Mouse (Mus musculus) brown adipose tissue, adult 24 weeks (tissue): ENCODE results near the gene Hsd11b2. TPM values are rescaled to one million over a fixed set of nuclear protein-coding genes. Genes with fewer than 3 reads are reported as not detected.
"Not testable (repeated sequence)": the region's sequence is repeated elsewhere in the genome, so short reads cannot be mapped to it uniquely, and the experiment has no call there.

ENCODE experiments used
- H3K27ac ChIP-seq: fragments of 200-500 bp; replicated peaks from 2 replicates; pipeline ENCODE4 v1.5.1; 2012; ENCODE audit warnings: low read depth, mild to moderate bottlenecking, low read length
- H3K4me1 ChIP-seq: fragments of 200-500 bp; 2 replicates; pipeline ENCODE4 v1.6.1; 2012; ENCODE audit warnings: low read length, mixed read lengths; ENCODE audit not compliant: control insufficient read depth, insufficient read depth, insufficient read length
- H3K4me3 ChIP-seq: fragments of 200-500 bp; 2 replicates; pipeline ENCODE4 v1.5.1; 2012; ENCODE audit warnings: low read depth, mild to moderate bottlenecking, low read length, moderate library complexity; ENCODE audit not compliant: insufficient read depth
- polyA plus RNA-seq: library from polyadenylated mRNA; stranded (reverse); fragments of >200 nt; gene quantifications from 2 replicates; pipeline ENCODE4 v1.2.4, GENCODE M21; 2012; ENCODE audit not compliant: missing spikeins, insufficient read depth, insufficient read length

Gene Hsd11b2
- polyA plus RNA-seq, 1 experiment = not detected

GRCm38 (mm10) chr8:105549506-105549905, 31.0 kb downstream of the Hsd11b2 start:
- no peak overlapping the region for H3K4me3 ChIP-seq
- H3K27ac ChIP-seq = no peak overlapping the region
- H3K4me1 ChIP-seq = peaks cover 39% of the 10 kb centered on the region

GRCm38 (mm10) chr8:105550083-105550482, 31.5 kb downstream of the Hsd11b2 start:
- Histone ChIP-seq H3K4me3 (no peak overlapping the region), H3K27ac (no peak overlapping the region), H3K4me1 (peaks cover 33% of the 10 kb centered on the region)

- no peak overlapping the region for H3K4me3 ChIP-seq
- H3K4me1 ChIP-seq = peaks cover 15% of the 10 kb centered on the region
- 0 out of 2 replicates have a peak overlapping the region, but pooled peaks have one; percentile 13 for H3K27ac ChIP-seq
Observed at GRCm38 (mm10) chr8:105552032-105552431, 33.5 kb downstream of the Hsd11b2 start.

- Histone ChIP-seq H3K27ac (peak overlapping the region; percentile 53; the same call in 1 of the 2 replicates), H3K4me1 (peaks cover 14% of the 10 kb centered on the region), H3K4me3 (no peak overlapping the region)
Observed at GRCm38 (mm10) chr8:105552824-105553223, 34.3 kb downstream of the Hsd11b2 start.

- H3K4me1 ChIP-seq = peaks cover 14% of the 10 kb centered on the region
- H3K4me3 ChIP-seq = no peak overlapping the region
- H3K27ac ChIP-seq = no peak overlapping the region
Observed at GRCm38 (mm10) chr8:105554087-105554486, 35.5 kb downstream of the Hsd11b2 start.

- H3K4me1 ChIP-seq = peaks cover 8% of the 10 kb centered on the region
- no peak overlapping the region for H3K27ac ChIP-seq
- H3K4me3 ChIP-seq = no peak overlapping the region
Observed at GRCm38 (mm10) chr8:105555230-105555629, 36.7 kb downstream of the Hsd11b2 start.

GRCm38 (mm10) chr8:105562863-105563262, 44.3 kb downstream of the Hsd11b2 start:
- no peak overlapping the region for H3K27ac ChIP-seq
- no peak overlapping the region for H3K4me3 ChIP-seq
- peaks cover 5% of the 10 kb centered on the region for H3K4me1 ChIP-seq

GRCm38 (mm10) chr8:105563871-105564270, 45.3 kb downstream of the Hsd11b2 start:
- Histone ChIP-seq H3K27ac (no peak overlapping the region), H3K4me3 (no peak overlapping the region), H3K4me1 (peaks cover 5% of the 10 kb centered on the region)

GRCm38 (mm10) chr8:105564573-105565229, 46.1 kb downstream of the Hsd11b2 start:
- peak overlapping the region; percentile 66 for H3K27ac ChIP-seq
- H3K4me3 ChIP-seq = peak overlapping the region; percentile 77
- not testable (repeated sequence) for H3K4me1 ChIP-seq

GRCm38 (mm10) chr8:105565401-105565881, 46.9 kb downstream of the Hsd11b2 start:
- H3K27ac ChIP-seq = peak overlapping the region; percentile 66
- peaks cover 5% of the 10 kb centered on the region for H3K4me1 ChIP-seq
- H3K4me3 ChIP-seq = peak overlapping the region; percentile 77

- Histone ChIP-seq H3K27ac (peak within 1 kb of the TSS; percentile 69), H3K4me3 (peak within 1 kb of the TSS; percentile 77), H3K4me1 (peaks cover 5% of the 10 kb centered on the region)
Observed at GRCm38 (mm10) chr8:105565952-105566702, 47.6 kb downstream of the Hsd11b2 start, which contains the start of gene Atp6v0d1. Gene Atp6v0d1, minus strand, starts transcription at chr8:105566047.

GRCm38 (mm10) chr8:105566703-105567595, 48.4 kb downstream of the Hsd11b2 start:
- H3K4me3 ChIP-seq = peak overlapping the region; percentile 65
- peak overlapping the region; percentile 69 for H3K27ac ChIP-seq
- H3K4me1 ChIP-seq = peaks cover 5% of the 10 kb centered on the region

GRCm38 (mm10) chr8:105571810-105572209, 53.3 kb downstream of the Hsd11b2 start:
- peaks cover 3% of the 10 kb centered on the region; the same call in 1 of the 2 replicates for H3K4me1 ChIP-seq
- H3K27ac ChIP-seq = no peak overlapping the region
- H3K4me3 ChIP-seq = no peak overlapping the region

GRCm38 (mm10) chr8:105573427-105573826, 54.9 kb downstream of the Hsd11b2 start:
- Histone ChIP-seq H3K27ac (no peak overlapping the region), H3K4me1 (no peaks in the 10 kb centered on the region), H3K4me3 (no peak overlapping the region)
